Mouse (Mus musculus) kidney, embryonic 14.5 days (tissue): ENCODE results near the gene Adi1. TPM values are rescaled to one million over a fixed set of nuclear protein-coding genes. Genes with fewer than 3 reads are reported as not detected.
A peak's percentile ranks its signal among the peaks of the same experiment; 100 is the strongest.

ENCODE experiments used
- ATAC-seq: fragments of 200-750 bp; cut with Nextera tagmentation; 2 replicates; pipeline ENCODE4 v1.8.0; 2017; ENCODE audit warnings: moderate number of reproducible peaks, mild to moderate bottlenecking, moderate TSS enrichment, moderate library complexity; ENCODE audit not compliant: low FRiP score, low TSS enrichment
- H3K27ac ChIP-seq: fragments of 300-500 bp; sonication (generic); 2 replicates; pipeline ENCODE4 v1.5.1; 2014; ENCODE audit warnings: low read depth, mild to moderate bottlenecking, low read length, moderate library complexity, mixed read lengths
- H3K27me3 ChIP-seq: fragments of 300-500 bp; sonication (generic); 2 replicates; pipeline ENCODE4 v1.6.1; 2014; ENCODE audit warnings: mild to moderate bottlenecking, low read length; ENCODE audit not compliant: control insufficient read depth, insufficient read depth
- H3K36me3 ChIP-seq: fragments of 300-500 bp; sonication (generic); 2 replicates; pipeline ENCODE4 v1.6.1; 2014; ENCODE audit warnings: low read length, mixed read lengths; ENCODE audit not compliant: control insufficient read depth, insufficient read depth
- H3K4me1 ChIP-seq: fragments of 300-500 bp; sonication (generic); 2 replicates; pipeline ENCODE4 v1.6.1; 2014; ENCODE audit warnings: low read length, mixed read lengths; ENCODE audit not compliant: control insufficient read depth, insufficient read depth
- H3K4me2 ChIP-seq: fragments of 300-500 bp; sonication (generic); replicated peaks from 2 replicates; pipeline ENCODE4 v1.6.1; 2014; ENCODE audit warnings: low read depth, mild to moderate bottlenecking, low read length
- H3K4me3 ChIP-seq: fragments of 300-500 bp; sonication (generic); 2 replicates; pipeline ENCODE4 v1.5.1; 2014; ENCODE audit warnings: mild to moderate bottlenecking, low read length
- H3K9ac ChIP-seq: fragments of 300-500 bp; sonication (generic); 2 replicates; pipeline ENCODE4 v1.6.1; 2014; ENCODE audit warnings: low read depth, mild to moderate bottlenecking, low read length, moderate library complexity
- H3K9me3 ChIP-seq: fragments of 300-500 bp; sonication (generic); 2 replicates; pipeline ENCODE4 v1.6.1; 2016; ENCODE audit warnings: low read length; ENCODE audit not compliant: control insufficient read depth
- WGBS: fragments of 180-500 bp; shearing (Covaris S2); extraction: QIAGEN DNeasy Blood & Tissue Kit; methylation state at CpG from one replicate; pipeline ENCODE4 v1.1.7; 2014; 5-methylcytosine and 5-hydroxymethylcytosine counted together
- polyA plus RNA-seq: library from polyadenylated mRNA; unstranded; fragments of >200 nt; fragmentation: Nextera tagmentation; extraction: Ambion mirVana; gene quantifications from 2 replicates; pipeline ENCODE4 v1.2.1, GENCODE M21; 2014

Adi1 gene
- polyA plus RNA-seq, 1 experiment from 2014 or later = 89.1 TPM

DNA sequence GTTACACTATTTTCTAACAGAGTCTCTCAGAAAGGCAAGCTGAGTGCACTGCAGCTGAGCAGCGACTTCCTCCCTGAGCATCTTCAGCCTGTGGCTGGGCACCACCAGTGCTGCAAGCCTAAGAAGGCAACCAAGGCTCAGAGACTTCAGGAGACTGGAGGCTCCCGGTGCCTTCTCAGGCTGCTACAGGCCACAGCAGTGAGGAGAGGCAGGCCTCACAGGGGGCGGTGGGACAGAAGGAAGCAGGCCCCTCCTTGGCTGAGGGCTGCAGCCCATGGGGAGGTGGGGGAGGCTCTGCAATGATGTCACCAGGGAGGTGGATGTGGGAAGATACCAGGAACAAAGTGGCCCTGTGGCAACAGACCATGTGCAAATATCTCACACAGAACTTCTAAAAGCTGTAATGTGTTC, 25.1 kb downstream of the Adi1 start:
- H3K4me3 ChIP-seq = no peak overlapping the region
- H3K4me1 ChIP-seq = peaks cover 8% of the 10 kb centered on the region; the same call in 1 of the 2 replicates
- H3K9me3 ChIP-seq = no peaks in the 10 kb centered on the region
- H3K36me3 ChIP-seq = peaks cover 3% of the 10 kb centered on the region; the same call in 1 of the 2 replicates
- ATAC-seq = 0 out of 2 replicates have a peak, but pooled peaks have one; percentile 26
- no peaks in the 10 kb centered on the region for H3K27me3 ChIP-seq
- H3K4me2 ChIP-seq = no peak overlapping the region
- H3K27ac ChIP-seq = no peak overlapping the region; the same call in 1 of the 2 replicates
- WGBS = 31% methylated on average over 3 of the region's 3 CpGs
- no peak overlapping the region for H3K9ac ChIP-seq

DNA sequence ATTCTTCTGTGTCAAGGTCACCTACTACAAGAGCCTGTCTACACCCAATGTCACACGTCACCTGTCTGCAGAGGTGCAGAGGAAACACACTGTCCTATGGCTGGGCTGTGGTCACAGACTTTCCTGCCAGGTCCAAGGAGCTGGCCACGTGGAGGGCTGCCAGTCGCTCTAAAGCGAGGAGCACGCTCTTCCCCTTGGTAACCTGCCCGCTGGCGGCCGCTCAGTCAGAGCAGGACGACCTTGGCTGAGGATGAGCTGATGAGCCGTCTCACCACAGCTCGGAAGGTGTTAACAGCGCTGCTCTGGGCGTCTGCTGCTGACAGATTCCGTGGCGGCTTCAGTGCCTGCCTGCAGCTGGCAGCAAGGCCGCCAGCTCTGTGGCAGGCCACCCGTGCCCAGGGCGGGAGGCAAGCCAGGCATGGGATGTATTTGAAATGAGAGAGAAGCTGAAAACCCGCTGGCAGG, 25.6 kb downstream of the Adi1 start:
- ATAC-seq = 0 out of 2 replicates have a peak, but pooled peaks have one; percentile 13
- Histone ChIP-seq H3K36me3 (no peaks in the 10 kb centered on the region), H3K9me3 (no peaks in the 10 kb centered on the region), H3K4me3 (no peak overlapping the region), H3K9ac (no peak overlapping the region), H3K27me3 (no peaks in the 10 kb centered on the region), H3K4me2 (no peak overlapping the region), H3K27ac (no peak overlapping the region; the same call in 1 of the 2 replicates), H3K4me1 (peaks cover 8% of the 10 kb centered on the region; the same call in 1 of the 2 replicates)
- 81% methylated on average over 19 of the region's 19 CpGs for WGBS

DNA sequence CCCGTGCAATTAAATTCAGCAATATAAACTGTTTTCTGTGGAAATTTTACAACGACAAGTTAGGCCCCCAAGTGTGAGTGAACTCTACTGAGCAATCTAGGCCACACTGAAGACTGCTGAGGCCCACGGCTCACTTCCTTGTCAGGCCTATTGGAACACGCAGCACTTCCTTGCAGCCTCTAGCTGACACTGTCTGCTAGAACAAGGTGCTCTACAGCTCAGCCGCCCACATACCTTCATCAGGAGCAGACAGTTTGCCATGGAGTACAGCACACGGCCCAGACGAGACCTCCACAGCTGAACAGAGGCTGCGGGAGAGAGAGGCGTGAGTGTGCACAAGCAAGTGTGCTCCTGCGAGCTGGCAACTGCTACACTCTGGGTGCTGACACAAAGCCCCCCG, 26.3 kb downstream of the Adi1 start:
- no peaks in the 10 kb centered on the region for H3K9me3 ChIP-seq
- no peak overlapping the region for H3K4me2 ChIP-seq
- WGBS = 81% methylated on average over 11 of the region's 11 CpGs
- no peak for ATAC-seq
- no peak overlapping the region for H3K27ac ChIP-seq
- H3K36me3 ChIP-seq = no peaks in the 10 kb centered on the region
- no peak overlapping the region for H3K9ac ChIP-seq
- peaks cover 8% of the 10 kb centered on the region; the same call in 1 of the 2 replicates for H3K4me1 ChIP-seq
- H3K4me3 ChIP-seq = no peak overlapping the region
- H3K27me3 ChIP-seq = no peaks in the 10 kb centered on the region

DNA sequence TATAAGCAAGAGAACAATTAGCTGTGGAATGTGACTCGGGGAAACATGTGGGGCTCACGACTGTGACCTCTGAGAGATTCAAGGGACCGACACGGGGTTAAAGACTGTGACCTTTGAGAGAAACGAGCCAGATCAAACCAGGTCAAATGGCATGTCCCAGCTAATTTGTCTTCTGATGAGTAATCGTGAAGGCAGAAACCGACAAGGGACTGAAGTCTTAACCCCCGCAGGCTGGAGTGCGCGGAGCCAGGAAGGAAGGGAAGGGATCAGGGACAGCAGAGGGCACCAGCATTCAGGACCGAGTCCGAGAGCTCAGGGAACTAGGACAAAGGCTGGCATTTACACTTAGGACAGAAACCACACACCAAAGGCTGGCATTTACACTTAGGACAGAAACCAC, 29.4 kb downstream of the Adi1 start:
- 0 out of 2 replicates have a peak, but pooled peaks have one; percentile 24 for ATAC-seq
- 4% methylated on average over 12 of the region's 12 CpGs for WGBS
- peaks cover 8% of the 10 kb centered on the region; the same call in 1 of the 2 replicates for H3K4me1 ChIP-seq
- H3K4me2 ChIP-seq = no peak overlapping the region
- H3K9ac ChIP-seq = no peak overlapping the region
- no peaks in the 10 kb centered on the region for H3K9me3 ChIP-seq
- no peaks in the 10 kb centered on the region; the same call in 1 of the 2 replicates for H3K36me3 ChIP-seq
- no peak overlapping the region for H3K27ac ChIP-seq
- no peaks in the 10 kb centered on the region for H3K27me3 ChIP-seq
- no peak overlapping the region for H3K4me3 ChIP-seq

DNA sequence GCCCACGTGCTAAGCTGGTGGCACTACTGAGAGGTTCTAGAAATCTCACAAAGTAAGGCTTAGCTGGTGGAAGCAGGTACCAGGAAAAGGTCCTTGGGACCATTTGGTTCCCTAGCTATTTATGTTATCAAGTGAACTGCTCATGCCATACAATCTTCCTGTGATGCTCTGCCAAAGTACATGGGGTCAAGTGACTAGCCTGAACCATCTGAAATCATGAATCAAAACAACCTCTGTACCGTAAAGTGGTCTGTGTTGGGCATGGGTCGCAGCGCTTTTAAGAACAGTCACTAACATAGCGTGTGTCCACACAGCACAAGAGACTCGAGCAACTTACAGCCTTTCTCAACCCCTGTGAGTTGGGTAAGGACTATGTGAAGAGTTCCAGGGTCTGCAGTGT, 30.2 kb downstream of the Adi1 start:
- Histone ChIP-seq H3K36me3 (peaks cover 8% of the 10 kb centered on the region), H3K4me3 (no peak overlapping the region), H3K27me3 (no peaks in the 10 kb centered on the region), H3K4me2 (no peak overlapping the region), H3K27ac (no peak overlapping the region), H3K4me1 (peaks cover 5% of the 10 kb centered on the region; the same call in 1 of the 2 replicates), H3K9me3 (no peaks in the 10 kb centered on the region), H3K9ac (no peak overlapping the region)
- no peak for ATAC-seq
- WGBS = 82% methylated on average over 6 of the region's 6 CpGs

DNA sequence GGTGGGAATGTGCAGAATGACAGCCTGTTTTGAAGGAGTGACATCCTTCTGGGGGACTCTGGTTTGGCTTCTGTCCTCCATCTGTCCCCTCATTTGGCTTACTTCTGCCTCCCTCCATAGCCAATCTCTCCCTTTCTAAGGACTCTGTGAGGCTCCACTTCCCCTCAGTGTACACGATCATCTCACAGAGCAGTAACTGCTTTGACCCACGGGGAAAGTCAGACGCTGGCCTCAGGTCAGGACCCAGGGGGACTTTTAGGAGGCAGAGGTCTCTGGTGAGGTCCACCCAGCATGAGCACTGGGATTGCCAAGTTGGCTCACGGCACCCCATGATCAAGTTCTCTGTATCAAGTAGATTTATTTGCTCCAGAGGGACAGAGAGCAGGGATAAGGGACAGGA, 33.1 kb downstream of the Adi1 start:
- Histone ChIP-seq H3K27me3 (no peaks in the 10 kb centered on the region), H3K4me1 (no peaks in the 10 kb centered on the region; the same call in 1 of the 2 replicates), H3K4me3 (no peak overlapping the region), H3K4me2 (no peak overlapping the region), H3K36me3 (peaks cover 27% of the 10 kb centered on the region), H3K27ac (no peak overlapping the region), H3K9ac (no peak overlapping the region), H3K9me3 (no peaks in the 10 kb centered on the region)
- ATAC-seq = no peak
- WGBS = 73% methylated on average over 4 of the region's 4 CpGs

DNA sequence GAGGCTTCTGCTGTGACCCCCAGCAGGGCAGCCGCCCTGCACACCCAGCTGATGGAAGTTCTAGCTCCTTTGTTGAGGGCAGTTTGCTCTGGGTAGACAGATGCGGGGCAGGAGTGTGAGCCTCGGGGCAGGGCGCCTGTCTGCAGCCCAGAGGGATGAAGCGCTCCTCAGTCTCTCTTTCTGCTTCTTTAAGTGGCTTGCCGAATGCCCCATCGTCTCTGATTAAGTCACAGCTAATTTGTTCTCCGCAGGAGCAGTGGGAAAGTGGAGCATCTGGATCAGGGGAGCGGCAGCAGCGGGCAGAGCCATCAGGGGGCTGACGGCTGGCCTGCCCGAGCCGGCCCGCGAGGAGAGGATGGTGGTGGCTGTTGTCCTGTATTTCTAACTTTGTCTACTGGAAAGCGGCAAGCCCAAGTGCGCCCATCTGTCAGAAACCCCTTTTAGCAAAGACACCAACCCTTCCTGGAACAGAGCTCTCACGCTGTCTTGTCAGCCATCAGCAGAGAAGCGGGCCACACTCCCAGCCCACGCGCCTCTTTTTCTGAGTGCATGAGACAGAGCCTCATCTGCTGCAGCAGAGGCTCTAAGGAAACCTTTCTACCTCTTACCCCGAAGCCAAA, 35.6 kb downstream of the Adi1 start:
- Histone ChIP-seq H3K4me2 (no peak overlapping the region), H3K36me3 (peaks cover 27% of the 10 kb centered on the region), H3K27me3 (no peaks in the 10 kb centered on the region), H3K9me3 (no peaks in the 10 kb centered on the region), H3K4me3 (no peak overlapping the region), H3K27ac (no peak overlapping the region), H3K9ac (no peak overlapping the region), H3K4me1 (no peaks in the 10 kb centered on the region)
- 90% methylated on average over 22 of the region's 22 CpGs for WGBS
- no peak for ATAC-seq

DNA sequence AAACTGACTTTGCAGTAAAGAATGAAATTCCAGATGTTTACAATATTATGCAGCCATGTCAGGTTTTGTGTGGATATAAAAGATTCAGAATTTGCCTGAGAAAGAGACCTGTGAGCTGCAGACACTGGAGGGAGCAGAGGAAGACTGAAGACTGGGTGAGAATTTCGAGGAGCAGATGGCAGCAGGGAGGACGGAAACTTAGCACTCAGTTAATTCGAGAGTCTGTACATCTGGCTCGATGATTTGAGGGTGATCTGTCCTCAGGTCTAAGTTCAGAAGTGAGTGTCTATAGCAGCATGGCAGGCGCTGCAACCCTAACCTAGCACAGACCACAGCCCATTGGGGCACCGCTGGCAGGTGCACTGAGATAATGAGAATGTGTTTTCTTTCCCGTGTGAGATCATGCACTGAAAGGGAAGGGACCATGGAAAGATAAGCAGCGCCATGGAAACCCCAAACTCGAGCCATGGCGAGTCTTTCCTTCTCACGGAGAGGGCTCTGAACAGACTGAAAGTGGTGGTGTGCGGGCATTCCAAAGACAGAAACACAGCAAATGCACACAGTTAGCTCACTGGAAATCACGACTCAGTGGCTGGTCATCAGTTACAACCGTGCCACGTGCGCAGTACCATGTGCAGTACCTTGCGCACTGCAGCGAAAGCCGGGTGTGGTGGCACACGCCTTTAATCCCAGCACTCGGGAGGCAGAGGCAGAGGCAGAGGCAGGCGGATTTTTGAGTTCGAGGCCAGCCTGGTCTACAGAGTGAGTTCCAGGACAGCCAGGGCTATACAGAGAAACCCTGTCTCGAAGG, 40.0 kb downstream of the Adi1 start:
- no peak for ATAC-seq
- H3K36me3 ChIP-seq = peaks cover 37% of the 10 kb centered on the region
- H3K4me3 ChIP-seq = no peak overlapping the region
- no peaks in the 10 kb centered on the region for H3K4me1 ChIP-seq
- no peak overlapping the region for H3K9ac ChIP-seq
- H3K27ac ChIP-seq = no peak overlapping the region
- H3K9me3 ChIP-seq = no peaks in the 10 kb centered on the region
- no peaks in the 10 kb centered on the region for H3K27me3 ChIP-seq
- 88% methylated on average over 24 of the region's 24 CpGs for WGBS
- H3K4me2 ChIP-seq = no peak overlapping the region

DNA sequence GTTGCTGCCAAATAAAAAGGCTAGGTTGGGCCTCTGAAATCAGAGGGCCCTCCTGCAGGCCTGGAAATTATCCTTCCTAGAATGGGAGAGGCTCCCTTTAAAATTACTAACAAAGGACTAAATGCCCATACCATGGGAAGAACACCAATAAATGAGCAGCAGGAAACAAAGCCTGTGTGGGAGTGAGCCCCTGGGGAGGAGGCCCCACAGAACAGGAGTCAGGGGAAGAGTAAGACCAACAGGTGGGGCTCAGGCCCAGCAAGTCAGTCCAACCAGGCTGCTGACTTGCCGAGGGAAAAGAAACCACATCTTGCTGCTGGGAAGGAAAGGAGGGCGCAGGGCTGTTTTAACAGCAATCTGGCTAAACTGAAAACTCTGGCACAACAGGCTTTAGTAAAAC, 42.0 kb downstream of the Adi1 start:
- Histone ChIP-seq H3K9me3 (no peaks in the 10 kb centered on the region), H3K4me3 (no peak overlapping the region), H3K4me2 (no peak overlapping the region), H3K27me3 (no peaks in the 10 kb centered on the region), H3K9ac (no peak overlapping the region), H3K36me3 (peaks cover 38% of the 10 kb centered on the region), H3K27ac (no peak overlapping the region), H3K4me1 (no peaks in the 10 kb centered on the region)
- 63% methylated on average over 2 of the region's 2 CpGs for WGBS
- ATAC-seq = no peak
